Mouse (Mus musculus): Measurements from ENCODE around the gene 3830406C13Rik. TPM values are rescaled to one million over a fixed set of nuclear protein-coding genes. Genes with fewer than 3 reads are reported as not detected.
A peak's percentile ranks its signal among the peaks of the same experiment; 100 is the strongest.

Gene 3830406C13Rik
- polyA plus RNA-seq, 1 experiment from 2014 or later, result 25.4 TPM

GRCm38 (mm10) chr14:12346011-12346864 is 62.3 kb downstream of the 3830406C13Rik start:
- peak overlapping the region; percentile 26; the same call in 1 of the 2 replicates for H3K4me2 ChIP-seq
- H3K36me3 ChIP-seq (ENCODE audit: control insufficient read depth, insufficient read depth, low read length), result no peaks in the 10 kb centered on the region
- ATAC-seq (ENCODE audit: low FRiP score) (no peak), DNase-seq (ENCODE audit: low spot score, missing footprints) (peak; percentile 95)
- H3K4me1 ChIP-seq (ENCODE audit: control insufficient read depth, insufficient read depth, low read length), result peaks cover 13% of the 10 kb centered on the region
- under 1% methylated on average over 50 of the region's 50 CpGs for WGBS
- H3K27me3 ChIP-seq (ENCODE audit: control insufficient read depth, insufficient read depth, low read length), result peaks cover 100% of the 10 kb centered on the region
- H3K9me3 ChIP-seq (ENCODE audit: control insufficient read depth, low read length), result no peaks in the 10 kb centered on the region
- H3K9ac ChIP-seq (ENCODE audit: low read length), result no peak overlapping the region
- peak overlapping the region; percentile 5; the same call in 1 of the 2 replicates for H3K4me3 ChIP-seq (ENCODE audit: low read depth, low read length)
- no peak overlapping the region for H3K27ac ChIP-seq (ENCODE audit: low read depth, low read length)

DNA sequence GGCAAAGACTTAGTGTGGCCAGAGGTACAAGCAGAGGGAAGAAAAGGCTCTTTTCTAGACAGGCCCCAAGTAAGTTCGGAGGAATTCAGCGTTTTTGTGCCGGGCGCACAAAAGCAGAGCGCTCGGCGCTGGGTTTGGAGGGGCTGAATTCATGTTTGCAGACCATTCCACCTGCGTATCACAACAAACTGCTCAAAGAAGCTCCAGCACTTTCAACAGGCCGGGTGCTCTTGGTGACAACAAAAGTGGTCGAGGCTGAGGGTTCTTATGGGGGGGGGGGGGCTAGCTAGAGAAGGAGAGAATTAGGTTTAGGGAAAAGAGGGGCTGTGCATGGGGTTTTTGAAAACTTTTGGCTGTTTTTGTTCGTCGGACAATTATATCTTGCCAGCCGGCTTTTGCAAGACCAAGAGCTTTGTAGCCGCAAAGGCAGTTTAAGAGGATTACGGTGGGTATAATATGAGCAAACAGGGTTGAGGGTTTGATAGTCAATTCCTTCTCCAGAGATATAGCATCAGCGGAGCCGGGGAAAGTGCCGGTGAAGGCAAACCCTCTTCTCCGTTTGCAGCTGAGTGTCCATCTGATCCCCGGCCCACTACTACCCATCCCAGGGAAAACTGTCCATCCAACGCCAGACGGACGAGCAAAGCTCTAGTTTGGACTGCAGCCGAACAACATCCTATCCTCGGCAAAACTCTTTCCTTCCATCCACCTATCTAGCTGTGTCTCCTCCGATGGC is 63.1 kb downstream of the 3830406C13Rik start:
- H3K36me3 ChIP-seq (ENCODE audit: control insufficient read depth, insufficient read depth, low read length), result no peaks in the 10 kb centered on the region
- DNase-seq (ENCODE audit: low spot score, missing footprints) (peak; percentile 94), ATAC-seq (ENCODE audit: low FRiP score) (0 out of 2 replicates have a peak, but pooled peaks have one; percentile 23)
- WGBS, result under 1% methylated on average over 26 of the region's 26 CpGs
- H3K4me1 ChIP-seq (ENCODE audit: control insufficient read depth, insufficient read depth, low read length), result peaks cover 10% of the 10 kb centered on the region
- peaks cover 99% of the 10 kb centered on the region for H3K27me3 ChIP-seq (ENCODE audit: control insufficient read depth, insufficient read depth, low read length)
- no peaks in the 10 kb centered on the region for H3K9me3 ChIP-seq (ENCODE audit: control insufficient read depth, low read length)
- peak overlapping the region; percentile 5; the same call in 1 of the 2 replicates for H3K4me3 ChIP-seq (ENCODE audit: low read depth, low read length)
- no peak overlapping the region for H3K27ac ChIP-seq (ENCODE audit: low read depth, low read length)
- H3K9ac ChIP-seq (ENCODE audit: low read length), result no peak overlapping the region
- peak overlapping the region; percentile 26; the same call in 1 of the 2 replicates for H3K4me2 ChIP-seq

DNA sequence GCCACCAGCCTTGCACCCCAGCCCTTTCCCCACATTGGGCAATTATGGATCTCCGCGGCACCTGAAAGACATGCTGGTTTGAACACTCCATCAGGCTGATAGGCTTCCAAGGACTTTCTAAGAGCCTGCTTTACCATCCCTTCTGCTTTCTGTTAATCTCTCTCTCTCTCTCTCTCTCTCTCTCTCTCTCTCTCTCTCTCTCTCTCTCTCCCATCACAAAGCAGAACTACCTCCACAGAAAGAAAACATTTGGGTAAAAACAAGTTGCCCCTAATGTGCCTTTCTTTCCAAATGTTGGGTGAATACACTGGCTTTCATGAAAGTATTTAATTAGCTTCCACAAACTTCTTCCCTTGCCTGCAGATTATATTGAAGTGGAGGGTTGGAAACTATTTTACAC is 64.1 kb downstream of the 3830406C13Rik start, which contains the start of gene Fezf2:
Gene Fezf2, minus strand, starts transcription at position 101 of the 400 bp plus-strand sequence.
- ATAC-seq (ENCODE audit: low FRiP score) (no peak), DNase-seq (ENCODE audit: low spot score, missing footprints) (no peak)
- H3K36me3 ChIP-seq (ENCODE audit: control insufficient read depth, insufficient read depth, low read length), result no peaks in the 10 kb centered on the region
- peak within 1 kb of the TSS; percentile 26; the same call in 1 of the 2 replicates for H3K4me2 ChIP-seq
- no peaks in the 10 kb centered on the region for H3K9me3 ChIP-seq (ENCODE audit: control insufficient read depth, low read length)
- H3K9ac ChIP-seq (ENCODE audit: low read length), result no peak within 1 kb of the TSS
- peaks cover 98% of the 10 kb centered on the region for H3K27me3 ChIP-seq (ENCODE audit: control insufficient read depth, insufficient read depth, low read length)
- H3K4me1 ChIP-seq (ENCODE audit: control insufficient read depth, insufficient read depth, low read length), result peaks cover 10% of the 10 kb centered on the region
- H3K4me3 ChIP-seq (ENCODE audit: low read depth, low read length), result no peak within 1 kb of the TSS
- 2% methylated on average over 2 of the region's 2 CpGs for WGBS
- no peak within 1 kb of the TSS for H3K27ac ChIP-seq (ENCODE audit: low read depth, low read length)

GRCm38 (mm10) chr14:12349334-12350090 is 65.5 kb downstream of the 3830406C13Rik start:
- DNase-seq (ENCODE audit: low spot score, missing footprints), result peak; percentile 93
- no peak overlapping the region for H3K4me2 ChIP-seq
- 3% methylated on average over 15 of the region's 15 CpGs for WGBS
- peaks cover 98% of the 10 kb centered on the region for H3K27me3 ChIP-seq (ENCODE audit: control insufficient read depth, insufficient read depth, low read length)
- no peaks in the 10 kb centered on the region for H3K36me3 ChIP-seq (ENCODE audit: control insufficient read depth, insufficient read depth, low read length)
- H3K9ac ChIP-seq (ENCODE audit: low read length), result no peak overlapping the region
- no peak; the same call in 1 of the 2 replicates for ATAC-seq (ENCODE audit: low FRiP score)
- H3K9me3 ChIP-seq (ENCODE audit: control insufficient read depth, low read length), result no peaks in the 10 kb centered on the region
- no peak overlapping the region for H3K4me3 ChIP-seq (ENCODE audit: low read depth, low read length)
- H3K4me1 ChIP-seq (ENCODE audit: control insufficient read depth, insufficient read depth, low read length), result peaks cover 10% of the 10 kb centered on the region
- no peak overlapping the region for H3K27ac ChIP-seq (ENCODE audit: low read depth, low read length)

- DNase-seq (ENCODE audit: low spot score, missing footprints), result peak; percentile 92
- peaks cover 7% of the 10 kb centered on the region for H3K4me1 ChIP-seq (ENCODE audit: control insufficient read depth, insufficient read depth, low read length)
- H3K36me3 ChIP-seq (ENCODE audit: control insufficient read depth, insufficient read depth, low read length), result no peaks in the 10 kb centered on the region
- 4% methylated on average over 16 of the region's 16 CpGs for WGBS
- H3K9ac ChIP-seq (ENCODE audit: low read length), result no peak overlapping the region
- H3K27ac ChIP-seq (ENCODE audit: low read depth, low read length), result no peak overlapping the region
- ATAC-seq (ENCODE audit: low FRiP score), result no peak
- H3K4me2 ChIP-seq, result no peak overlapping the region
- H3K9me3 ChIP-seq (ENCODE audit: control insufficient read depth, low read length), result no peaks in the 10 kb centered on the region
- H3K27me3 ChIP-seq (ENCODE audit: control insufficient read depth, insufficient read depth, low read length), result peaks cover 95% of the 10 kb centered on the region
- H3K4me3 ChIP-seq (ENCODE audit: low read depth, low read length), result no peak overlapping the region
These were observed 66.4 kb downstream of the 3830406C13Rik start for GRCm38 (mm10) chr14:12350271-12350916.

Other genes starting within 250 kb of the 3830406C13Rik start
- 0.16 TPM in 1 of 2 replicates, not detected in the other for gene Gm49355, start 197 bp upstream of the 3830406C13Rik start, polyA plus RNA-seq (2014; fragmentation: Nextera tagmentation; extraction: Ambion mirVana)
- gene Fezf2, start 64.0 kb downstream of the 3830406C13Rik start, polyA plus RNA-seq (2014; fragmentation: Nextera tagmentation; extraction: Ambion mirVana), result 3.1 and 3.8 TPM in 2 replicates